Mouse (Mus musculus): Measurements from ENCODE around the gene Lsamp. TPM values are rescaled to one million over a fixed set of nuclear protein-coding genes. Genes with fewer than 3 reads are reported as not detected.

The Lsamp gene
- total RNA-seq, 2 experiments from 2014 or later, result 256 to 261 TPM

- intact Hi-C loops (cut with DNase I), result no loop called here
Measured at GRCm38 (mm10) chr16:41124361-41124760, 1140.2 kb downstream of the Lsamp start.

GRCm38 (mm10) chr16:41125051-41125450 is 1140.9 kb downstream of the Lsamp start:
- intact Hi-C loops (cut with DNase I), result no loop called here
- DNase-seq, result no peak

More at GRCm38 (mm10) chr16:41124361-41124760, 1140.2 kb downstream of the Lsamp start:
- no peak for DNase-seq

DNA sequence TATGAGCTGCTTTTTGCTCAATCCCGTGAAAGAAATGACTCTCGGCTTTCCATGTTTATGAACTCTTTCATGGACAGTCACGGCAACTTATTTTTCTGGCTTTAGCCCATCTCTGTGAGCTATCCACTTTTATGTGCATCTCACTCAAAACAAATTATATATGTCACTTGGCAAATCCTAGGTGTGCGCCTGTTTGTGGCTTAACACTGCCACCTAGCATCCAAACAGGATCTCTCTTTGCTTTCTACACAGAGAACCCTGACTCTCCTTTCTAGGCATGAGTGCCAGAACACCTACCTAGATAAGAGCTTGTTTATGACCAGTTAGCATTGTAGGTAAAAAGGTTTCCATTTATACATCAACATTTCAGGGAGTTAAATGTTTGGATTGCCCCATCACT is 1146.9 kb downstream of the Lsamp start:
- intact Hi-C loops (cut with DNase I), result no loop called here
- DNase-seq, result peak; percentile 17

DNA sequence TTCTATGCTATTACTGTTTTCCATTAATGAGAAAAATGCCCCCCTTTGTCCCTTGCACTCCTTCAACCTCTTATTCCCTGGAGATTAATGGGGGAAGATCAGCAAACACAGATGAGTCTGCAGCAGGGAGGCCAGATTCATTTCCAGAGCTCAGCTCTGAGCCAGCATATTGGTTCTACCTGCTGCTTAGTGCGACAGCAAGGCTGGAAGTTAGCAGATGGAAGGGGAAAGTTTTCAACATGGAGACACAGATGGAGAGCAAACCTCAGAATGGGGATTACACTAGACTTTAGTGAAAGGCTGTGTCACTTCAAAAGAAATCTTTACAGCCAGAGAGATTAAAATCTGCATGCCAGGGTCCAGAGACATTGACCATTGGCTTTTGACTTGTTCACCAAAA is 1188.7 kb downstream of the Lsamp start:
- DNase-seq, result no peak
- intact Hi-C loops (cut with DNase I), result no loop called here

- peak; percentile 1 for DNase-seq
Measured at GRCm38 (mm10) chr16:41179557-41179956, 1195.4 kb downstream of the Lsamp start.

DNA sequence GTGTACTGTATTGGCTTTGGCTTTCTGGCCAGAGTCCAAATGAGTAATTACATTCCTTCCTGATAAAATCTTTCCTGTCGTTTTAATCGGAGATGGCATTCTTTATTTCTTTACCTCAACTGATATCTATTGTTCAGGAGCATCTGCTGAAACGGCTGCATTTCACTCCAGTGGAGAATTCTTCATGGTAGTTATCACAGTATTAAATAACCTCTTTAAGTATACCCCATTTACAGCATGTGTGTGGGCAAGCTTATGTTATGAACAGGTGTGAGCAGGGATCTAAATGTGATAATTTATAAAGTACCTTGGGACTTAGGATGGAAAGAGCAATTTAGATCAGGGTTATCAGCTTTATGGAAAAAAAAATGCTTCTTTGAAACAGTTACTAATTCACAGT is 1196.7 kb downstream of the Lsamp start:
- intact Hi-C loops (cut with DNase I), result no loop called here

More at GRCm38 (mm10) chr16:41179557-41179956, 1195.4 kb downstream of the Lsamp start:
- intact Hi-C loops (cut with DNase I), result no loop called here

DNA sequence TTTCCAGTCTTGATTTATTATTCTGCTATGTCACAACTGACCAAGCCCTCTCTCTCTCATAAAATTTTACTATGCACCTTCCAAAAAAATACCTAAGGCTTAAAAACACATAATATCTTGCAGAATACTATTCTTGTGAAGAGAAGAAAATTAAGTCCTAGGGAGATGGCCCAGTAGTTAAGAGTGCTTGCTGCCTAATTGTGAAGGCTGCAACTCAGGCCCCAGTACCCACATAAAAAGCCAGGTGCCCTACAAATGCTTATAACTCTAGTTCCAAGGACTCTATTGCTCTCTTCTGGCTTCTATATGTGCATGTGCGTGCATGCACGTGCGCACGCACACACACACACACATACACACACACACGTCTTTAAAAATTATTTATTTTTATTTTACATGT is 1225.9 kb downstream of the Lsamp start:
- intact Hi-C loops (cut with DNase I), result no loop called here
- DNase-seq, result no peak

More for the DNA sequence above, 1196.7 kb downstream of the Lsamp start:
- DNase-seq, result no peak

DNA sequence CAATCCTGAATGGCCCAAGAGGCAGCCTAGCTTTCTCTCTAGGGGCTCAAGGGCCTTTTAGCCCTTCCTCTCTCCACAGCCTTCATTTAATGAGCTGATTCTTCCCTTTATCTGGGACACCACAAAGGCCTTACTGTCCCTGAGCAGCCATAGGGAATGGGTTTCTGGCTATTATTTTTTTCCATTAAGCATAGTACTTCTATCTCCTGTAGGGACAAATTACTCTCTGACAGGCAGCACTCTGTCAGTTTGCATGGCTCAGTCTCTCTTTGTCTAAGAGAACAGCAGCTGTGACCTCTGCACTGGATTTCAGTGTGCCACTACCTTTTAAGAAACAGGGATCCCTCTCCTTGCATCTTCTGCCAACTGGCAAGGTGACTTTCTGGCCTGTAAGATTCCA is 1251.7 kb downstream of the Lsamp start:
- intact Hi-C loops (cut with DNase I), result no loop called here
- DNase-seq, result no peak

GRCm38 (mm10) chr16:41242841-41243240 is 1258.7 kb downstream of the Lsamp start:
- intact Hi-C loops (cut with DNase I), result loop anchor here (10.0 kb wide), 1 partner anchor 268 kb away; no protein-coding TSS in a partner anchor
- DNase-seq, result no peak

DNA sequence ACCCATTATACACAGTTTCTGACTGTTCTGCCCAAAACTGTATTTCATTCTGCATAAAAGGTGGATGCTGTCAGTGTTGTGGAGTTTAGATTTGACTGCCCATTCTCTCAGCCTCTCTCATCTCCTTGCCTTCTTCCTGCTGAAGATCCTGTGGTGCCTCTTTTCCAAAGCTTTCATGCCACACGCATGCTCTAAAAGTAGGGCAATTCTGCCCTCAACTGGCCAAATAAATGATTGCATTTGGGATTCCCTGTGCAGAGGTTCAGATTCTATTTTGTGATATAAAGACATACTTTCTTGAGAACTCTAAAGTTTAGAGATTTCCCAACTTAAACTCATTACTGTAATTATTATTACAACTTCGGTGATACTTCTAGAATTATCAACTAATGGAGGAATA is 1260.5 kb downstream of the Lsamp start:
- DNase-seq, result peak; percentile 45
- intact Hi-C loops (cut with DNase I), result loop anchor here (10.0 kb wide), 1 partner anchor 270 kb away; no protein-coding TSS in a partner anchor

DNA sequence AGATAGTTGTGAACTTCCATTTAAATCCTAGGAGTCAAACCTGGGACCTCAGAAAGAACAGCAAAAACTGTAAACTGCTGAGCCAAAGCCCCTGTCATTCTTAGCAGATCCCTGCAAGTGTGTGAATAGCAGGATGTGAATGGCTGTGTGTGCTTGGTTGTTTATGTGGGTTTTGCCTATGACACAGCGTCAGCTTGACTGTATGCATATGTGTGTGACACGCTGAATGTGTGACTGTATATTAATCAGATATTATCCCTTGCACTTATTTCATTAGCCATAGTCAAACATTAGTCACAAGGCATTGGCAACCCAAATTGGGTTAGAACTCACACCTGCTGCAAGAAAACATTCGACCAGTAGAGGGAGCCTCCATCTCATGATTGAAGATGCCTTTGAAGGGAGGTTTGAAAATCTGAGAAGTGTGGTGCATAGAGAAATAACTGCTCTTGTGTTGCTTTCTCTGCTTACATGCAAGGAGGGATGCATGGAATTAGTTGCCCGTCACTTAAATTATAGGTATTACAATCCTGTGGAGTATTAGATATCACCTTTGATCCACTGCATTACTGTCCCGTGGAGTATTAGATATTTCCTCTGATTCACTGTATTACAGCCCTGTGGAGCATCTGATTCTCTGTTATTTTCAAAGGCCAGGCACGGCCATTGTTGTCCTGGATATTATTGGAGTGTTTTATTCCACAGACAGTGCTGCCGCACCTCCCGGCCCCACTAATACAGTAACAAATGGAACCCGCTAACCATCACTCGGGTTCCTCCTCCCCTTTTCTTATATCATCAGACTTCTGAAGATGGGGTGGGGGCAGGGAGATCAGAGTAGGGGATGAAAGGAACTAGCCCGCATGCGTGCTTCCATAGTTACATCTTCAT is 1274.2 kb downstream of the Lsamp start:
- DNase-seq, result peak; percentile 65
- intact Hi-C loops (cut with DNase I), result loop anchor here (5.0 kb wide), 1 partner anchor 904 kb away; no protein-coding TSS in a partner anchor

DNA sequence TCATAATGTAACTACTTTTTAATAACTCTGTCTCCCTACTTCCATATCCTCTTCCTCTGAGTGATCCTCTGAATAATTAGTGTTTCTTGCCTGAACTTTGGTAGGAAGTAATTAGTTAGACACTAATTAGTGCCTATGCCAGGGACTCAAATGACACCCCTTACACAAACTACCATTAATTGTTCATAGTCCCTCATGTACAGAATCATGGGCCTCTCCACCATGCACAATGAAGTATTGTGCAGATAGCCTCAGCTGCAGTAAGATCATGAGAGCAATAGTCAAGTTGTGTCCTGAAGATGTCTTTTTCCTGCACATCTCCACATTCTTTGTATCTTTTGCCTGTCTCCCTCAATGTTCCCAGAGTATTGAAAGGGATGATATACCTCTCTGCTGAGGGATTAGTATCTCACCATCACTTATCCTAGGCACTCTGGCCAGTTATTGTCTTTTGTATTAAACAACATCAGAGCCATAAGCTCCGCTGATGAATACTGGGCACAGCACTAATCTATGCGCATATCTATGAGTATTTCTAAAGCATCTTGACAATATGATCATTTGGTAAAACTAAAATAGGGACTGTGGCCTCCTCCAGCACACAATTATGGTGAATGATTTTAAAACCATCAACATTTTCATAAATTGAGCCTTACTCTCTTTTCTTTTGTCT is 1292.0 kb downstream of the Lsamp start:
- no peak for DNase-seq
- intact Hi-C loops (cut with DNase I), result no loop called here

DNA sequence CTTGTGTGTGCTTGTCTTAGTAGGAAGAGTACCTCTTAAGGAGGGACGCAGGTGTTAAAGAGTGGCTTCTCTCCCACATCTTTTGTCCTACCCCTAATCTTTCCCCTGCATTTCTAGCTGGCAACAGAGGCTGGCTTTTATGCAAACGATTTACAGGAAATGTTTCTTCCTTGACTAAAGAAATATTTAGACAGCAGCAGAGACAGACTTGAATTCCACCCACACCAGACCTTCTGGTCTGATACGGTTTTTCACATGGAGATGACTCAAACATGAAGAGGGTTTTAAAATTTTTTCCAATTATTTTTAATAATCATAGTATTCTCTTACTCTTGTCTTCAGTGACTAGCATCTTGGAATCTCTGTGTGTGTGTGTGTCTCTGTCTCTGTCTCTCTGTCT is 1333.8 kb downstream of the Lsamp start:
- no peak for DNase-seq

DNA sequence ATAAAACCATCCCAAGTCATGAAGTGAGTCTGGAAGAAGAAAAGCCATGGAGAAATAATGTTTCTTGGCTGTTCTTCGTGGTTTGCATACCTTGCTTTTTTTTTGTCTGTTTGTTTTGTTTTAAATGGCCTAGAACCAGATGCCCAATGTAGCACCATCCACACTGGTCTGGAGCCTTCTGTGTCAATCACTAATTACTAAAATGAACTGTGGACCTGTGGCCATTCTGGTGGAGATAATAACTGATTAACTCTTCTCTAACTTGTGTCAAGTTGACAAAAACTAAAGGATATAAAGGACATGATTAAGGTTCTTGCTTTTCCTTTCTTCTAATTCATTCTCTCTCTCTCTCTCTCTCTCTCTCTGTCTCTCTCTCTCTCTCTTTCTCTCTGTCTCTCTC is 1359.3 kb downstream of the Lsamp start:
- intact Hi-C loops (cut with DNase I), result no loop called here
- no peak for DNase-seq

More for the DNA sequence above, 1333.8 kb downstream of the Lsamp start:
- intact Hi-C loops (cut with DNase I), result no loop called here

DNA sequence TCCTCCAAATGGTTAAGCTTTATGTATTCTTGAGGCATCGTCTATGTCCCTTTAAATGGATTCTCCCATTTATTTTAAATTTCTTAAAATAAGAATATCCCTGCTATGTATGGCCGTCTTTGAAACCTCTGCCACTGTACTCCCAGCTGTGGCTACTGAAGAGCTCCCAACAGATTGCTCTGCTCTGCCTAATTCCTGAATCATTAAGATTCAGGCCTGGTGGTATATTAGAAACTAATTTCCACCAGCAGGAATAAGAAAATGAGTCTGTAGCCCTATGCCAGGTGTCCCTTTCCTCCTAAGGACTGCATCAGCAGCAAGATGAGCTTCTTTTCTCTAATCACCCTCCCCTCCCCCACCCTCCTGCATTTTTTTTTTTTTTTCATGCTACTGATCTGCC is 1381.0 kb downstream of the Lsamp start:
- DNase-seq, result no peak
- intact Hi-C loops (cut with DNase I), result no loop called here

- DNase-seq, result no peak
- intact Hi-C loops (cut with DNase I), result no loop called here
Measured at GRCm38 (mm10) chr16:41383702-41384101, 1399.5 kb downstream of the Lsamp start.

- intact Hi-C loops (cut with DNase I), result no loop called here
Measured at GRCm38 (mm10) chr16:41384288-41384687, 1400.1 kb downstream of the Lsamp start.

GRCm38 (mm10) chr16:41408850-41409249 is 1424.7 kb downstream of the Lsamp start:
- DNase-seq, result no peak
- intact Hi-C loops (cut with DNase I), result no loop called here

More at GRCm38 (mm10) chr16:41384288-41384687, 1400.1 kb downstream of the Lsamp start:
- no peak for DNase-seq

DNA sequence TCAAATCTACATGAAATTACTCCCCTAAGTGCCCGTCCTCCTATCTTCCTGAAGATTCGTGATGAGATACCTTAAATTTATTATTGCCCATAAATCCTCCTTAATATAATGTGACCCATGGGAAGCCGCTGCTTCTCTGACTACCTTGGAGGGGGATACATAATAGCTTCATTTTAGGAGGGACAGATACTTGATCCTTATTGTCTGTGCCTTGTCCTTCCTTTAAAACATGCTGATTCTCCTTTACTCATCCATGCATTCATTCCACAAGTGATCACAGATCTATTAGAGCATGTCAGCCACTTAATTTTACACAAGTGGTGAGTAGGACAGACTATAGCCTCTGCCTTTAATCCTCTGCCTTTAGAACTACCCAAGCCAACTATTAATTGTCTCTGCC is 1426.5 kb downstream of the Lsamp start:
- intact Hi-C loops (cut with DNase I), result no loop called here
- no peak for DNase-seq

- intact Hi-C loops (cut with DNase I), result no loop called here
- no peak for DNase-seq
Measured at GRCm38 (mm10) chr16:41417363-41417762, 1433.2 kb downstream of the Lsamp start.

- no peak for DNase-seq
- intact Hi-C loops (cut with DNase I), result no loop called here
Measured at GRCm38 (mm10) chr16:41467391-41467790, 1483.2 kb downstream of the Lsamp start.

- no peak for DNase-seq
Measured at GRCm38 (mm10) chr16:41478694-41479093, 1494.5 kb downstream of the Lsamp start.

More at GRCm38 (mm10) chr16:41478694-41479093, 1494.5 kb downstream of the Lsamp start:
- intact Hi-C loops (cut with DNase I), result no loop called here

Measured in left cerebral cortex, postnatal 4 days (tissue).